Mouse (Mus musculus) gonadal fat pad, adult 2 months (tissue): Measurements from ENCODE around the gene Calr. TPM values are rescaled to one million over a fixed set of nuclear protein-coding genes. Genes with fewer than 3 reads are reported as not detected.
A peak's percentile ranks its signal among the peaks of the same experiment; 100 is the strongest.

Experiments
- DNase-seq: peaks from one replicate; pipeline ENCODE4 v3.0.0-alpha.2; 2012; ENCODE audit warnings: low read depth
- polyA plus RNA-seq: library from polyadenylated mRNA; depleted of rRNA; stranded (reverse); fragments of >200 nt; gene quantifications from 2 replicates; pipeline ENCODE4 v1.2.3, GENCODE M21; 2012; rRNA removed

Gene Calr
- polyA plus RNA-seq = 563 and 854 TPM in 2 replicates

DNA sequence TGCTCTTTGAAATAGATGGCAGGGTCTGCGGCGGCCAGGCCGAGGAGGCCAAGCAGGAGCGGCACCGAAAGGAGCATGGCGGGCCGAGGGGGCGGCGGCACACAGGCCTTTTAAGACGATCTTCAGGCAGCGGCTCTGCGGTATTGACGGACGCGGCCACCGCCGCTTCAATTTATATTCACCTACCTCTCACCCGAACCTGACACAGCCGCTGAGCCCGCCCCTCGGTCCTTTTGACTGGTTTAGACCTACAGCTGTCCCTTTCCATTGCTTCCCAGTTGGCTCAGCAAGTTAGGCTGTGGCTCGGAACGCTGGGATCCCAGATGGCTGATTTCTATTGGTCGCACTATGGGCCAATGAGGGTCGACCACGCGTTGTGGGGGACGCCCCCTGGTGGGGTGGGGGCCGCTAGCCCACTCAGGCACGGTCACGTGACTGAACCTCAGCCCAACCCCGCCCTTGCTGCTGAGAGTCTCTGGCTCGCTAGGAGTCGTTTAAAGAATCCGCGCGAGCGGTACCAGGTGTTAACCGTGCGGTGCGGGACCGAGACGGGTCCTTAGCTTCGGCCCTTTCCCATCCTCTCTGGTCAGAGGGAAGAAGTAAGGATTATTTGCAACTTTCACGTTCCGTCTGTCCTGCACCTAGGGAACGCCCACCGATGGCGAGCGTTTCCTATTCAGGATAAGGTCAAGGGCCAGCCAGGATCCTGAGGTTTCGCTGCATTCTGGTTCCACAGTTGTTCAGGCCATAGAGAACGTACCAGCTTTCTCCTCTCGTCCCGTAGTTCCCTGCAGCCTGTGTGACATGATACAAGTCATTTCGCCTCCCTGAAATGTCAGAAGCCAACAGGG lies at the start of gene Calr:
Gene Calr, minus strand, starts transcription at position 213 of the 851 bp plus-strand sequence.
- DNase-seq = peak; percentile 98

DNA sequence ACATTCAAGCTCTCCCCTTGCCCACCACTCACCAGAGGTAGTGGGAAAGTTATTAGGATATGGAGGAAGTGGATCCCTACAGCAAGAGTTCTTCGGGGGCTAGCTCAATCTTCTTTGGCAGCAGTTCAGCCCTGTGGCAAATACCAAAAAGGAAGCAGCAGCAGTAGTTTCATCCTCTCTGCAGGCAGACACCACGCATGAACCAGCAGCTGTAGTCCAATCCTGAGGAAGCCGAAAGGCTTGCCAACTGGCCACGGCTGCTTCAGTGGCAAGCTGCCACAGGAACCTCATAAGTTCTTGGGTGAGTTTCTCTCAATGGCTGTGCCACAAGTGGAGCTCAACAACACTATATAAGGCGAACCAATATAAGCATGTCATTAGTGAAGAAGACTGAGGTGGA lies 49.2 kb upstream of the Calr start:
- DNase-seq = no peak

DNA sequence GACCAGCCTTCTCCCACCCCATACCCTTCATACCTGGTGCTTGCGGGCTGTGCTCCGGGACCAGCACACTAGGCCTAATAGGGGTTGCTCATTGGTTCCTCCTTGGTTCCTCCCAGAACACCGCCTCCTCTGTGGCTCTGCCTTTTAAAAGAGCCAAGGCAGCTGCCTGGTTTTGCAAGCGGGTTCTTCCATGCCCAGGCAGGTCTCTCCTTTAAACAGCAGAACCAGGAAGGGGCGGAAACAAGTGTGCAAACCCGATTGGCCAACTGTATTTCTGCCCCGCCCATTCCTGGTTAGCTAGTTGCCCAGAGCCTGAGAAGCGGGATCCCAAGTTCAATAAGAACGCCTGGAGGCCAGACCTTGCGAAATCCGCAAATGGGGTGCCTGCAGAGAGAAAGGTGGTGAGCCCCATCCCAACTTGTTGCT lies 47.0 kb upstream of the Calr start, which contains the start of gene Gcdh:
Gene Gcdh, minus strand, starts transcription at position 213 of the 426 bp plus-strand sequence.
- DNase-seq = peak; percentile 94

DNA sequence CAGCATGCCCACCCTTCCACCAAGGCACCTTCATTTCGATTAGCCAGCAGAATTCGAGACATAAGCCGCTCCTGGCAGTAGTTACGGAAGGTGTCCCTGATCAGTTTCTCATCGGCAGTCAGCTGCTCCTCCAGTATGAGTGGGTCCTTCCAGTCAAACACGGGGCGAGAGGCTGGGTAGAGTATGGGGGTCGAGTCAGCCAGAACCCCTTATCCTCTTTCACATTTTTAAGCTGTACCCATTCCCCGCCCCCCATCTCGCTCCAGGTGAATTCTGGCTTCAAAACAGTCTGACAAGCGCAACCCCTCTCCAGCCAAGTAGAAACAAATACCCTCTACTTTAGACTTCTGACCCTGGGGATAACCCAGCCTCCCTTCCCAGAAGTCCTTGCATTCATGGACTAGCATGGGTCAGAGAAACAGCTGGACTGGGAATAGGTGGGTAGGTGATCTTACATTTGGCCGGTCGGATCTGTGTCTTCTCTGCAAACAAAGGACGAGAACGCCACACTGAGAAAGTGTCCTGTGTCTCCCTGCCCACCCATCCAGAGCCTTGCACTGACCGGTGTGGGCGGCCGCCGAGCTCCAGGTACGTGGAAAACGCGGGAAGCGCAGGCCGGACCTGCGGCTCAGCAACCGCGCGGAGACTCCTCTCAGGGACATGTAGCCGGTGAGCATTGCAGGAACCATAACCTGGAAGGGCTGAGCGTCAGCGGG lies 46.4 kb upstream of the Calr start:
- no peak for DNase-seq

DNA sequence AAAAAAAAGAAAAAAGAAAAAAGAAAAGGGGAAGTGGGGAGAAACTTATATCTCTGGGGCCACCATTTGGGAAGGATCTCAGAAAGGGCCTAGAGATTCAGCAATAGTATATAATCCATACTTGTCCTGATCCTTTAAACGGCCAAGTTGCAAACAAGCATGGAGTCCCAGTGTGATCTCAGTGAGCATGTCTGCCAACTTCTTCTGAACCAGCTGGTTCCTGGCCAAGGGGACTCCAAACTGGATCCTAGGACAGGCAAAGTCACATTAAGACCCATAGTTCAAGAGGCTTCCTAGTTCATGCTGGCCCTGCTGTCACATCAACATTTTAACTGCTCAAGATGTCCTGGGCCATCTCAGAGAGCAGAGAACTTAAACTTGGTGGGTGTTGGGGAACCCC lies 42.4 kb upstream of the Calr start:
- DNase-seq = no peak

DNA sequence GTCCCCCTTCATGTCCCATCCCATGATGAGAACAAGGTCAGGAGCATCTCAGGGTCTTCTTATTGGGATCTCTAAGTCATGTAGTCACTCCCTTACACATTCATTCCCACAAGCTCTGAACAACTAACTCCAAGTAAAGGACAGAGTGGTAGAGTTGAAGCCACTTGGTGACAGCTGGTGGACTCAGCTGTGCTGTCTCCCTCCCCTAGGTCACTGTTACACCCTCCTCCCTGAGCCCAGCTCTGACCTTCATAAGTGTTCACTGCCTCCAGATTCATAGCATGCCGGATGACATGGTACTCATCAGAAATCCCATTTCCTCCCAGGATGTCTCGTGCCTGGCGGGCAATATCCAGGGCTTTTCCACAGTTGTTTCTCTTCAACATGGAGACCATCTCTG lies 41.5 kb upstream of the Calr start:
- no peak for DNase-seq

DNA sequence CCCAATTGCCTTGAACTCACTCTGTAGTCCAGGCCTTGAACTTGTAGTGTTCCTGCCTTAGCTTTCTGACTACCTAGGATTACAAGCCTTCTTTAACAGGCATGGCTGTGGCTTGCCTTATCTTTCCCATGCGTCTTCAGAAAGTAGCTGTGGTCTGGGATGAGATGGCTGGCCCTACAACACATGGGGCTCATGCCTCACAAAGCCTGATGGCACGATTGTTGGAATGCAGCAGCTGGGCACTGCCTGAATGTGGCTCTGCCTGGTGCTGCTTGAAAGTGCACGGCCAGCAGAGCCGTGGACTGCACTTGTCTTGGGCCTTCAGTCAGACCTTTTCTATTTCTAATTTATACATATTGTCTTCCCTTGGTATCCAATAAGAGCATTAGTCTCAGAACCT lies 38.0 kb upstream of the Calr start:
- no peak for DNase-seq

DNA sequence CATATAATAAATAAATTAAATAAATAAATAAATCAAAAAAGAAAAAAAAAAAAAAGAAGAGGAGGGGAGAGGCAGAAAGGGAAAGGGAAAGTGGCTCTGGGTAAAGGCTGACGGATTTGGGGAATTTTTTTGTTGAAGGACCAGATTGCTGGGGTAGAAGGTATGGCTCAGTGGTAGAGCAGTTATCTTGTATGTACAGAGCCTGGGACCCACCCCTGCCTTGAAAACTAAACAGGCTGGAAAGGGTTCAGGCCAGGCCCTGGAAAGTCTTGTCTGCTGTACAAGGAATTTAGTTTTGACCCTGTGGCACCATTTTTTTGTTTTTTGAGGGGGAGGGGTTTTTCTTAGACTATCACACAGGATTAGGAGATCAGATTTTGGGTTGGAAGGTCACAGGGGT lies 32.2 kb upstream of the Calr start:
- no peak for DNase-seq

DNA sequence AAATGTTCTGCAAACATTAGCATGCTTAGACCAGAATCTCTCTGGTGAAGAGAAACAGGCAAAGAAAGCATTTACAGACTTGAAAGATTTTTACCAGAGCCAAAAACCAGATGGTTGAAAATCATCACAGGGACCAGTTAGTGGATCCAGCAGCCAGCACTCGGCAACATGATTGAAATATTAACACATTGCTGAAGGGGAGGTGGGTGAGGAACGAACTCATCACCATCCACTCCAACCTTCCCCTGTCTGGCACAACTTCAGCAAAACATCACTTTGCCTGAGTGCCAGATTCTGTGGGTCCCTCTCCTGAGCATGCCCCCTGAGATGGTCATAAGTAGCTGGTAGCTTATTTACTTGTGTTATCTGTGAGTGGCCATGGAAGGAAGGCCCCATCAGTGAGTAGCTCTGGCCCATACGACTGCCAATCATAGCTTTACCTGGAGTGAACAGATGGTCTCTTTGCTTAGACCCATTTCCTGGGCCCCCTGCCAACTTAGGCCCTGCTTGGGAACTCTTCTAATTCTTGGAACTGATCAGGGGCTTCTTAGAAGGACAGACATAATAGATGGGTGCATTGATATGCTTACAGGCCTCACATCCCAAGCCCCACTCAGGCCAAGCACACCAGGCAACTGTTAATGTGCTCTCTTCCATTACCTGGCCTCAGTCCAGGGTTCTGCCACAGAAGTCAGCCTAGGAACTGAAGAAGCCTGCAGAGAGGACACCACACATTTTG lies 30.7 kb upstream of the Calr start:
- DNase-seq = no peak

DNA sequence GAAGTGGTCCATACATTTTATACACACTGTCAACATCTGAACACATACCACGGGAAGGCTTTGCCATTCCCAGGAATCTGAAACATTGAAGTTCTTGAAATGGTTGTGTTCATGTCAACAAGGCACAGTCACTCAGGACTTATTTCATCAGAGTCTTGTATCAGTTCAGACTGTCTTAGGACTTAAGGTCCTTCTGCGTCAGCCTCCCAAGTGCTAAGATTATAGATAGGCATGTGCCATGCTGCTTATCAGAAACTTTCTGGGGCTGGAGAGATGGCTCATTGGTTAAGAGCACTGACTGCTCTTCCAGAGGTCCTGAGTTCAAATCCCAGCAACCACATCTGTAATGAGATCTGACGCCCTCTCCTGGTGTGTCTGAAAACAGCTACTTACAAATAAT lies 27.6 kb upstream of the Calr start:
- DNase-seq = no peak

DNA sequence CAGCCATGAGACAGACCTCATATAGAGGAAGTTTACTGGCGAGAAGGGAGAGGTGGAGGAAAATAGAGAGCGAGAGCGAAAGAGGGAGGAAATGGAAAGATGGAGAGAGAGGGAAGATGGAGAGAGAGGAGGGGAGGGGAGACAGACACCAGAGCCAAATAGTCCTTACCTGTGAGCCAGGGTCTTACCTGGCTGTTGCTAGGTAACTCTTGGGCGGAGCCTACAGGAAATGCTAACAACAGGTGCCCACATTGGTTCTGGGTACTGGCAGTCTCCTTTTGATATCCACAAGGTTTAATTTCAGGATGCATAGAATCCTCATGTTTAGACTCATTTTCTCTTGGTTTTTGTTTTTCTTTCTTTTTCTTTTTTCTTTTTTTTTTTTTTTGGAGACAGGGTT lies 26.3 kb upstream of the Calr start:
- DNase-seq = no peak

DNA sequence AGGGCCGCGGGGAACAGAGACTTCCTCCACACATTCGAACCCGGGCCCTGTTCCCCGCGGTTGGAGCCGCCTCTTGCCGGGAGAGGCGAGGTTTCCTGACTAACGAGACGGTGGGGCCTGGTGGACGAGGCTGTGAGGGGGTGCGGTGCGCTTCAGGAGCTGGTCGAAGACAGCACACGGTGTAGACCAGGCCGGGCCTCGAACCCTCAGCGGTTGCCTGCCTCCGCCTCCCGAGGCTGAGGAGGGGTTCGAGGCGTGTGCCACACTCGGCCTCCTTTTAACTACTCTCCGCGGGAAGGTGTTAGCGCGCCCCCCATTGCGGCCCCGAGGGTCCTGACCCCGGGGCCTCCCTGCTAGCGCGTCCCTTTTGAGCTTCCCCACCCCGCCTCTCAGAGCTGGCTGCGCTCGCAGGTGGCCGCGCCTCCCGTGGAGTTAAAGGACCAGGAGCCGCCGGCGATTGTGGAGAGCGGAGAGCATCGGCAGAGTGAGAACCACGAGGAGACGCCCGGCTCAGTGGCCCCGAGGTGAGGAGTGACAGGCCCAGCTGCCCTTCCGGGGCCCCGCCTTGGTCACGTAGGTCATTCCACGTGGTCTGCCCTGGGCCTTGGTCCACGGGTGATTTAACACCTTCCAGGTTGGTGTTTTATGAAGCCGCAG lies 25.7 kb upstream of the Calr start:
- DNase-seq = no peak

DNA sequence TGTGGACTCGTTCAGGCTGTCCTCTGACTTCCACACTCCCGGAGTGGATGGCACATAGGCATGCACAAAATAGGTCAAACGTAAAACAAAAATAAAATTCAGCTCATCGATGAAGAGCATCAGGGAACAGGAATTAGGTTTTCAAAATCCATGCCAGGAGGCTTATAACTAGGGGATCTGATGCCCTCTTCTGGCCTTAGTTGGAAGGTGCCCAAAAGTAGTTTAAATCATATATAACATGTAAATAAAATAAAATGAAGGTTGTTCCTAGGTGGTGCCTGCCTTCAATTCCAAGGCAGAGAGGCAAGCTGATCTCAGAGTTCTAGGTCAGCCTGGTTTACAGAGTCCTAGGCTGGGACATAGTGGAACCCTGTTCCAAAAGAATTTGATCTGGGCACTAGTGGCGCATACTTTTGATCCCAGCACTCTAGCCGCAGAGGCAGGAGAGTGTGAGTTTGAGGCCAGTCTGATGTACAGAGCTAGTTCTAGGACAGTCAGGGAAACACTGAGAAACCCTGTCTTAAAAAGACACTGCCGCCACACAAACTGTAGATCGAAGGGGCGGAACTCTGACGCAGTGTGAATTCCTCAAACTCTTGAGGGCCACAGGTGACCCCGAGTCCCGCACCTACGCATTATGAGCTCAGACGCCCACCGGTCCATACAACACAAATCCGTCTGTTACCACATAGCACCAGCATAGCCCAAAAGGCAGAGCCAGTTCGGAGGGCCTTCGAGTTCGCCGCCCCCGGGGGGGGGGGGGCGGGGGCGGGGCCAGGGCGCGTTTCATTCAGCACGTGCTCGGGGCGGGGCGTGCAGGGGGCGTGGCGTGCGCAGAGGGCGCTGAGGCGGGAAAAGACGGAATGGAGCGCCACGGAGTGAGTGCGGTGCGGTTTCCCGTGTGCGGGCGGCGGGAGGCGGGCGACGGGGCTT lies 24.9 kb upstream of the Calr start, which contains the start of gene Syce2:
Gene Syce2, plus strand, starts transcription at position 736 of the 933 bp plus-strand sequence.
- no peak for DNase-seq

DNA sequence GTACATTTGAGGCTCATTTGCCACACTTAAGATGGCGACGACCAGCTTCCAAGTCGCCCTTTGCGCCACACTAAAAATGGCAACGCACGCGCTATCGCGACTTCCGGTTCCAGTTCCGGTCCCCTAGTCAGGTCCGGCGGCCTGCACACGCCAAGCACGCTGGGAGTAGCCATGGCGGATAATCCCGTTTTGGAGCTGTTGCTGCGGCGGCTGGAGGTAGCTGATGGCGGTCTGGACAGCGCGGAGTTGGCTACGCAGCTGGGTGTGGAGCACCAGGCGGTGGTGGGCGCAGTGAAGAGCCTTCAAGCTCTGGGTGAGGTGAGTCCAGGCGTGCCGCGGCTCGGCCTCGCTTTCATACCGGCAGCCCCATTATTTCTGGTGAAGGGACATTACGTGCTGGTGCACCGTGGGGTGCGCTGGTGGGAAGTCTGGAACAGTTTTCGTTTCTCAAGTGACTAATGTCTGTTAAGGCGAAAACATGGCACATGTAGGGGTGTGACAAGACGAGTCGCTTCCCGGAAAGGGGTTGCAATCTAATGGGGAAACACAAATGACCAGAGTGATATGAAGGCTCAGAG lies 10.2 kb upstream of the Calr start, which contains the start of gene Farsa:
Gene Farsa, plus strand, starts transcription at position 126 of the 578 bp plus-strand sequence.
- no peak for DNase-seq

DNA sequence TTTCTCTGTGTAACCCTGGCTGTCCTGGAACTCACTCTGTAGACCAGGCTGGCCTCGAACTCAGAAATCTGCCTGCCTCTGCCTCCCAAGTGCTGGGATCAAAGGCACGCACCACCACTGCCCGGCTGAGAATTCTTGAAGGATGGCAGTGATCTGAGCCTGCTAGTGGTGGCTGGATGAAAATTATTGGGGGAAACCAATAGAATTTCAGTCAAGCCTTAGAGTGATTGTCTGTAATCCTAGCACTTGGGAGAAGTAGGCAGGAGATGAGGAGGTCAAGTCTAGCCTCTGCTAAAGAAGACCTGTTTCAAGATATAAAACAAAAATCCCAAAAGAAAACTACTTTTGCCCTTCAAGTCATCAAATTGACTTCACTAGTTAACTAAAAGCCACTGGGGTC lies 9.7 kb upstream of the Calr start:
- no peak for DNase-seq

DNA sequence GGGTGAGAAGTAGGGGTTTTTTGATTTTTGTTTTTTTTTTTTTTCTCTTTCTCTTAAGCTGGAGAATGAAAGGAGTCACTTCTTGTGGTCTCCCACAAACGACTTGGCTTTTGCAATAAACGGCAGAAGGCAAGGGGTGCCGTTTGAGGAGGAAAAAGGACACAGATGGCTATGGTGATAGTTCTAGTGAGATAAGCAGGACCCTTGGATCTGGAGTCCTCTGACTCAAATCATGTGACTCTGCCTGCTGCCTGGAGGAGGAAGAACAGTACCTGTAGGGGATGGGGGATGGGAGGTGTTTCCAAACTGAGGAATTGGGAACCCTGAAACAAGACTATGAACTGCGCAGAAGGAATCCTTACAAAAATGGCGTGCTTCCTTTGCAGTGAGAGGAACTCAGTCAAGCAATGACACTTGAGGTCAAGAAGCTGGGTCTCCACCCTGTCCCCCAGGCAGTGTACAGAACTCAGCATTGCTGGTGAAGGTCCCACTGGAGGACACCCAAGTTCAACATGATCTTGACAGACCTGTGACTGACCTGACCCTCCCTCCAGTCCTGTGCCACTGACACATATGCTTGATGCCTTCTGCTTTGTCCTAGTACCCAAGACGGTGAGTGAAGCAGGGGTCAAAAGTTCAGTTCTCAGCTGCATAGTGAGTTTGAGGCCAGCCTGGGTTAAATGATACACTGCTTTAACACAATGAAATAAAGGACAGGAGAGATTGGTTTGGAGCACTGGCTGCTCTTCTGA lies 1.1 kb upstream of the Calr start:
- DNase-seq = no peak

DNA sequence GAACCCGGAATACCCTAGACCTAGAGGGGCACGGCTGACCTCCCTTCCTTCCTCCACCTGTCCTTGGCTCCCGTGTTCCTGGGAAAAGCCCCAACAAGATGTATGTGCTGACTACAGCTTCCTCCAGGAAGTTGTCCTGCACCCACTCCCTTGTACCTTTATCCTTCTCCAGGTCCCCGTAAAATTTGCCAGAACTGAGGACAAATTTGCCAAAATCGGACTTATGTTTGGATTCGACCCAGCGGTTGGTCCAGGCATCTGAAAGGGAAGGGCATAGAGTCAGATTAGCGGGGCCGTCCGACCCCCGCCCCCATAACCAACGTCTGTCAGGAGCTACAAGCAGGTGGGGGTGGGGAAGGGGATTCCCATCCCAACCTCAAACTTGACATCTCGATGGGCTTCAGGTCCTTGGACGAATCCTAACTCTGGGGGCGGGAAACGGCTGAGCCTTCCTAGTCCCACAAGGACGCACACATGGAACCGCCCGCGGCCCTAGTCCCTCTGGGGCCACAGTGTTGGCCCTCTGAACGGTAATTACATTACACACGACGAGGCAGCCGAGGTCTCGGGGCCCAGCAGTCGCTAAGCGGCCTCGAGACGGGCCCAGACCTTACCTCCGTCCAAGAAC lies 526 bp downstream of the Calr start:
- DNase-seq = no peak

DNA sequence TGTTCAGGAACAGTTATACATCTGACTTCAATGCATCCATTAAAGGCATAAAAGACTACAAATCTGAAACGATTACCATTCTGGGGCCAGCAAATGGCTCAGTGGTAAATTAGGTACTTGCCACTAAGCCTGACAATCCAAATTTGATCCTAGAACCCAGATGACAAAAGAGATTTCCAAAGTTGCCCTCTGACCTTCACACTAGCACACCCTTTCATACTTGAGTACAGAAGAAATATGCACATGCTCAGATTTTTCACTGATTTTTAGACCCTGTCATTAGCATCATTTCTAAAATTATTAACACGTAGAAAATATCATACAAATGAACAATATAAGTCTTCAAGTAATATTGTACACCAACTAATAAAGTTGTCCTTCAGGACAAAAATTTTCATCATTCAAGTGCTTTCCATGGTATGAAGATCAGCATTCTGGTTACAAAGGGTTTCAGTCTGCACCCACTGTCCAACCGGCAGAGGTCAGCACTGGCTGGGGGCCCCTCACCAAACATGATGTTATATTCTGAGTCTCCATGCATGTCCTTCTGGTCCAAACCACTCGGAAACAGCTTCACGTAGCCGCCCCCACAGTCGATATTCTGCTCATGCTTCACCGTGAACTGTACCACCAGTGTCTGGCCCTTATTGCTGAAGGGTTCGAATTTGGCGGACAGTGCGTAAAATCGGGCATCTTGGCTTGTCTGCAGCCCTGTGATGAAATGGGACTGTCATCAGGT lies 1.2 kb downstream of the Calr start:
- no peak for DNase-seq
